ENCODE assay signal across 8 mouse cellular contexts in the genomic region with DNA sequence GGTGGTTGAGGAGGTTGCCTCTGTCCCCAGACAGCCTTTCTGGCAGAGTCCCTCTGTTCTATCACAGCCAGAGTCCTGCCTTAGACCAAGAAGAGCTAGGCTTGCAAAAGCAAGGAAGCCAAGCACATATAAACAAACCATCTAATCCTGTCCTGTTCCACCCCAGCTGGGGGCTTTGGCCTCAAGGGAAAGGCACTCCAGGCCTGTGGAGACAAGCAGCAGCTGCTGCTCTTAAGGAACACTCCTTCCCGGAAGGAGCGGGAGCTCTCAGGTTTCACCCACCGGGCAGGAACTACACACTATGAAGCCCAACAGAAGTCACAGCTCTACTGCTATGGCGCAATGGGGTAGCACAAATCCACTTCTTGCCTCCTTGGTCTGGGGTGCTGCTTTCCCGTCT.
DNase-seq lines count a peak whose midpoint lies in the region; ATAC-seq and TF ChIP-seq lines count a peak whose summit lies in the region.

No protein-coding gene starts in this region.

- no peak overlapping the region for H3K4me3 ChIP-seq in left cerebral cortex, adult 2 months
- H3K4me3 ChIP-seq in limb, embryonic 14.5 days (replicated peaks; ENCODE audit: low read length) = no peak overlapping the region
- no peak overlapping the region for H3K4me3 ChIP-seq in olfactory bulb, adult 2 months (ENCODE audit: insufficient read depth, low read depth, low read length)
- H3K4me3 ChIP-seq in forebrain, embryonic 11.5 days (ENCODE audit: low read depth, low read length) = no peak overlapping the region

- H3K9me3 ChIP-seq in limb, embryonic 14.5 days (ENCODE audit: control insufficient read depth, low read length) = no peaks in the 10 kb centered on the region
- H3K9me3 ChIP-seq in forebrain, embryonic 11.5 days (ENCODE audit: control insufficient read depth, low read length) = no peaks in the 10 kb centered on the region

- no peak overlapping the region for H3K4me2 ChIP-seq in limb, embryonic 14.5 days (replicated peaks; ENCODE audit: low read depth, low read length, severe bottlenecking)
- H3K4me2 ChIP-seq in forebrain, embryonic 11.5 days (ENCODE audit: low read depth, low read length, severe bottlenecking) = no peak overlapping the region

- H3K9ac ChIP-seq in limb, embryonic 14.5 days (ENCODE audit: low read depth, low read length, severe bottlenecking) = no peak overlapping the region
- no peak overlapping the region for H3K9ac ChIP-seq in forebrain, embryonic 11.5 days (ENCODE audit: low read length)

- no peak for TF ChIP-seq POLR2A in limb, embryonic 14.5 days (IDR thresholded peaks at IDR 0.05; ENCODE audit: borderline replicate concordance, extremely low read depth, insufficient read depth, insufficient read length)
- TF ChIP-seq POLR2A in olfactory bulb, adult 2 months (IDR thresholded peaks at IDR 0.05; ENCODE audit: insufficient read depth, low read depth, low read length) = no peak

- peak; percentile 73 for ATAC-seq in limb, embryonic 14.5 days (ENCODE audit: low FRiP score, low read depth)
- no peak for ATAC-seq in forebrain, embryonic 11.5 days (replicated peaks; ENCODE audit: low FRiP score)

- H3K36me3 ChIP-seq in limb, embryonic 14.5 days (ENCODE audit: control insufficient read depth, insufficient read depth, low read length) = no peaks in the 10 kb centered on the region
- H3K36me3 ChIP-seq in forebrain, embryonic 11.5 days (ENCODE audit: control insufficient read depth, insufficient read depth, low read length) = no peaks in the 10 kb centered on the region

- intact Hi-C loops in left cerebral cortex, adult 2 months (cut with DNase I) = loop anchor here (2.0 kb wide), 2 partner anchors 230 to 312 kb away; a partner anchor contains a TSS
- intact Hi-C loops in gastrocnemius, postnatal 14 days (cut with DNase I; ENCODE audit: low total_unique reads) = loop anchor here (5.0 to 10.0 kb wide), 2 partner anchors 48 to 310 kb away; no protein-coding TSS in a partner anchor

- no peak for TF ChIP-seq CTCF in left cerebral cortex, adult 2 months (IDR thresholded peaks at IDR 0.05)
- no peak for TF ChIP-seq CTCF in olfactory bulb, adult 2 months (IDR thresholded peaks at IDR 0.05; ENCODE audit: insufficient read depth, low read depth, low read length)

- peak overlapping the region; percentile 83 for H3K27ac ChIP-seq in left cerebral cortex, adult 2 months
- no peak overlapping the region for H3K27ac ChIP-seq in limb, embryonic 14.5 days (replicated peaks; ENCODE audit: low read depth, low read length)
- peak overlapping the region; percentile 8; the same call in 1 of the 2 replicates for H3K27ac ChIP-seq in olfactory bulb, adult 2 months (ENCODE audit: insufficient read depth, low read depth, low read length)
- no peak overlapping the region for H3K27ac ChIP-seq in forebrain, embryonic 11.5 days (ENCODE audit: low read depth, low read length)

- 21% methylated on average over 5 of the region's 5 CpGs for WGBS in limb, embryonic 14.5 days
- 71% methylated on average over 5 of the region's 5 CpGs for WGBS in olfactory bulb, adult 2 months
- WGBS in forebrain, embryonic 11.5 days = 42% methylated on average over 5 of the region's 5 CpGs

- DNase-seq in left cerebral cortex, adult 2 months (ENCODE audit: extremely low spot score in 1 of 2, low spot score in 2 of 2) = no peak
- DNase-seq in left cerebral cortex, adult 8-10 months (ENCODE audit: low spot score in 2 of 2) = no peak
- DNase-seq in gastrocnemius, postnatal 14 days = peak; percentile 56
- DNase-seq in limb, embryonic 14.5 days (ENCODE audit: low spot score) = peak; percentile 42
- DNase-seq in adrenal gland, adult (ENCODE audit: inconsistent age in 2 of 2, low spot score in 1 of 2) = no peak
- no peak for DNase-seq in forebrain, embryonic 11.5 days (ENCODE audit: low spot score)
- DNase-seq in cerebellum, adult 9-11 months = no peak

- H3K27me3 ChIP-seq in limb, embryonic 14.5 days (ENCODE audit: control insufficient read depth, insufficient read depth, low read length) = peaks cover 32% of the 10 kb centered on the region
- no peaks in the 10 kb centered on the region for H3K27me3 ChIP-seq in forebrain, embryonic 11.5 days (ENCODE audit: control insufficient read depth, insufficient read depth, low read length)

- peaks cover 10% of the 10 kb centered on the region for H3K4me1 ChIP-seq in limb, embryonic 14.5 days (ENCODE audit: control insufficient read depth, insufficient read depth, low read length)
- peaks cover 29% of the 10 kb centered on the region for H3K4me1 ChIP-seq in olfactory bulb, adult 2 months (ENCODE audit: control insufficient read depth, insufficient read depth, low read length)
- H3K4me1 ChIP-seq in forebrain, embryonic 11.5 days (replicated peaks; ENCODE audit: control insufficient read depth, insufficient read depth, low read length) = peaks cover 10% of the 10 kb centered on the region

Comparison
In these comparisons a context has a peak if more than half of its experiments do, and no peak if none do; other contexts are left out.
1. DNase-seq: peak in gastrocnemius, postnatal 14 days (single experiment) and limb, embryonic 14.5 days (single experiment); none in left cerebral cortex, adult 2 months (0 of 2), left cerebral cortex, adult 8-10 months (0 of 2), adrenal gland, adult (0 of 2), forebrain, embryonic 11.5 days (single experiment) and cerebellum, adult 9-11 months (single experiment).
2. H3K27ac ChIP-seq: peak in left cerebral cortex, adult 2 months (single experiment) and olfactory bulb, adult 2 months (single experiment); none in limb, embryonic 14.5 days (single experiment) and forebrain, embryonic 11.5 days (single experiment).